Mouse (Mus musculus) adrenal gland, adult 2 months (tissue): ENCODE measurements around the gene Nr1h2. TPM values are rescaled to one million over a fixed set of nuclear protein-coding genes. Genes with fewer than 3 reads are reported as not detected.

ENCODE experiments used
- DNase-seq: peaks from one replicate; pipeline ENCODE4 v3.0.0; 2021
- polyA plus RNA-seq: library from polyadenylated mRNA; depleted of rRNA; stranded (reverse); fragments of >200 nt; gene quantifications from 2 replicates; pipeline ENCODE4 v1.2.3, GENCODE M21; 2012
- total RNA-seq, 2 experiments: library from RNA; stranded (reverse); gene quantifications; 2 replicates each; pipeline ENCODE4 v1.2.3; 2021

The Nr1h2 gene
- total and polyA plus RNA-seq, 3 experiments = 106 to 306 (median 125) TPM

DNA sequence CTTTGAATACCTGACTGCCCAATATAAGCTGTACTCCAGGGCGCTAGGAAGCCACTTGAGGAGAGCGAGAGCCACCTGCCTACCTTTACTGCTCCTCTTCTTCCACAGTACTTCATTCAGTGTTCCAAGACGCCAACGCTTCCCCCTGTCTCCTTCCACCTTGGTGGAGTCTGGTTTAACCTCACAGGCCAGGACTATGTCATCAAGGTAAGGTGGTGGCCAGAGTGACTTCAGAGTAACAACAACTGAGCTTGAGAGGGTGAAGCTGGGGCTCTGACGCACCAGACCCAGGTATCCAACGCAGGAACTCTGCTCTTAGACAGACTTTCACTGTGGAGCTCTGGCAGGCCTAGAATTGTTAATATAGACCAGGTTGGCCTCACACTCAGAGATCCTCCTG is 31.9 kb upstream of the Nr1h2 start:
- no peak for DNase-seq

GRCm38 (mm10) chr7:44584921-44585320 is 31.2 kb upstream of the Nr1h2 start:
- DNase-seq = no peak

GRCm38 (mm10) chr7:44584265-44584804 is 30.6 kb upstream of the Nr1h2 start:
- DNase-seq = no peak

DNA sequence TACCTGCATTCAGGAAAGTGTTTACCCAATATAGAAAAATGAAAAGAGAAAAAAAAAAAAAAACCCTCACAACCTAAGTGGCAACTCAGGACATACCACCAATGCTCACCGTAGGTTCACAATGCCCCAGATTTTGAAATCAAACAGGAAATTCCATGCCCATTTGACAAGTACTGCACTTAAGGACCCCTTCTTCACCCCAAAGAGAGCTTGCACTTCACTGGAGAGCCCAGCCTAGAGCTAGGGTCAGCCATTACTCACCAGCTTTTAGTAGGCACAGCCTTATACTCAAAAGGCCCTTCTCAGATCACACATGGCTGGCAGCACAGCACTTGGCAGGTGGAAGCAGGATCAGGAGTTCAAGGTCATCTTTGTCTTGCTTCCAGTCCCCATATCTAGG is 29.4 kb upstream of the Nr1h2 start:
- no peak for DNase-seq

DNA sequence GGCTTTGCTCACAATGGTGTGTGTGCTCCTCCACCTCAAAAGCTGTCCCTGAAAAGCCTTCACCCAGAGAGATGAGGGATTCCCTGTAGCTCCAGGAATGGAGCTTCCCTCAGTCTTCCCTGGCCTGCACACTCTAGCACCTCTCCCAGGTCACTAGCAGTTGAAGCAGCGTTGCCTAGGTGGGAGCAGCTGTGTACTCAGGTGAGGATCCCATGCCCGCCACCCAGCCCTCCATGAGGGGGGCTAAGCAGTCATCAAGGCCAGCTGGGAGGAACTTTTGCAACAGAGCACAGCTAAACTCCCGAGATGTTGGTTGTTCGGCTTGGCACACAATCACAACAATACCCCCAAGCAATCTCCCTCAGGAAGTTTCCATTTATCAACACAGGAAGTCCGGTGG is 29.0 kb upstream of the Nr1h2 start:
- no peak for DNase-seq

DNA sequence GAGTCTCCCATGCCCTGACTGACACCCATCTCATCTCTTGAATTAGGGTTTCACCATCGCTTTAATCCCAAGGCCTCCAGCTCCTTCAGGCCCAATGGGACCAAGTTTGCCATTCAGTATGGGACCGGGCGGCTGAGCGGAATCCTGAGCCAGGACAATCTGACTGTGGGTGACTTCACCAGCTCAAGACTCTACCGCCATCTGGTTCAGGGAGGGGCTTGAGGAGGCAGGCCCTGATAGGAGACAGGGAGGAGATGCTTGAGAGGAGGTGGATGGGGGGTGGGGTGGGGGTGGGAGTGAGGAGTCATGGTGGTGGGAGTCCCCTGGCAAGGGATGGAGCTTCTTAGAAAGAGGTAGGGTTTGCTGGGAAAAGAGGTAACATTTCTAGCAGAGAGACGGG is 27.9 kb upstream of the Nr1h2 start:
- DNase-seq = no peak

DNA sequence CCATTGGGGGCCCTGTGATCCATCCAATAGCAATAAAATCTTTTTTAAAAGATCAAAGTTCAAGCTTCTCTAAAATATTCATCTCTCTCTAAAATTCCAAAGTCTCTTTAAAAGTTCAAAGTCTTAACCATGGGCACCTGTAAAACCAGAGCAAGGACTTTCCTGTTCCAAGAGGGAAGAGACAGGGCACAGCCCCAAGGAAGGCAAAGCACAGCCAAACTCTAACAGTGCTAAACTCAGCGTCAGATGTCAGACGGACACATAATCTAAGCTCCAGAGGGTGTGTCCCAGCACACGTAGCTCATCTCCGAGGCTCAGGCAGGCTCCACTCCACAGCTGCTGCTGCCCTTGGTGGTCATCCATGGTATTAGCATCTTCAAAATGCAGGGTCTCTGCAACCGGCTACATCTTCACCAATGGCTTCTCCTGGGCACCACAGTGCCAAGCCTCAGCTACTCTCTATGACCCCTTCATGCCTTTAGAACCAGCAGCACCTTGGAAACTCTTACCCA is 22.6 kb upstream of the Nr1h2 start:
- no peak for DNase-seq

DNA sequence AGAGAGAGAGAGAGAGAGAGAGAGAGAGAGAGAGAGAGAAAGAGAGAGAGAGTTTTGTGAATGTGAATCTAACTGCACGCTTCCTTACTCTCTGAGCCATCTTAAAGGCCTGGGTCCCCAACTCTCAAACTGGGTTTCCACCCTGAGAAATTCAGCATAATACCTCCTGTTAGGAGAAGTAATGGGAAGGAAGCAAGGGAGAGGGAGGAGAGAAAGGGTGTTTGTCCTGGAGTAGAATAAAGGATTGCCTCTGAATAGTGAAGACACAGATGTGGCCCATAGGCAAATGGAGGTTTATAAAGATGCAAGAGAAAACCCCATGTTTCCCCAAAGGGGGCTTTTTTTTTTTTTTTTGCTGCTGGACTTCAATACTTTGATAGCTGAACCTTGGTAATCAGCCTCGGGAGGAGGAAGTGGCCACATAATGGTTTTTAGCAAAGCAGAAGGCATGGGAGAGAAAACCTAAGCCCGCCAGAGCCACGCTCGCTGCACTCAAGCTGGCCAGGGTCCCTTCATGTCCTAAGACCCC is 19.3 kb upstream of the Nr1h2 start:
- no peak for DNase-seq

DNA sequence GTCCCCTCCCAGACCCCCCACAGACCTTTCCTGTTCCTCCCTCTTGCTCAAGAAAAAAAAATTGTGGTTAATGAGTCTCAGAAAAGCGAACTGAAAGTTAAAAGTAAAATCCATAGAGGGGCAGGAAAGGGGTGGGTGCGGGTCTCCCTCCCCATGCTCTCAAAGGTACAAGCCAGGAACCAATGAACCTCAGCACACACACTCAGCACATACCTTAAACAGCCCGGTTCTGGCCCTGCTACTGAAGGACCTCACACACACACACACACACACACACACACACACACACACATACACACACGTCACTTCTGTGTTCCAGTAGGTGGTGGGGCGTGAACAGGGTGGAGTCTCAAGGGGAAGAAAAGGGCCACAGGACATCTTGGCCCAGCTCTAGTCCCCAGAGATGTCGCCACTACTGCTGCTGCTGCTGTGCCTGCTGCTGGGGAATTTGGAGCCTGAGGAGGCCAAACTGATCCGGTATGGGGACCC is 18.5 kb upstream of the Nr1h2 start, which contains the start of gene Napsa:
TSS of gene Napsa (plus strand) at position 168 of the 489 bp plus-strand sequence.
- DNase-seq = no peak

- no peak for DNase-seq
Observed at GRCm38 (mm10) chr7:44571811-44572210, 18.1 kb upstream of the Nr1h2 start.

- no peak for DNase-seq
Observed at GRCm38 (mm10) chr7:44570989-44571388, 17.2 kb upstream of the Nr1h2 start.

GRCm38 (mm10) chr7:44568803-44569202 is 15.1 kb upstream of the Nr1h2 start:
- DNase-seq = no peak

- DNase-seq = no peak
Observed at GRCm38 (mm10) chr7:44565414-44565813, 11.7 kb upstream of the Nr1h2 start.

- DNase-seq = no peak
Observed at GRCm38 (mm10) chr7:44564486-44564885, 10.7 kb upstream of the Nr1h2 start.

- DNase-seq = no peak
Observed at GRCm38 (mm10) chr7:44563284-44563683, 9.5 kb upstream of the Nr1h2 start.

DNA sequence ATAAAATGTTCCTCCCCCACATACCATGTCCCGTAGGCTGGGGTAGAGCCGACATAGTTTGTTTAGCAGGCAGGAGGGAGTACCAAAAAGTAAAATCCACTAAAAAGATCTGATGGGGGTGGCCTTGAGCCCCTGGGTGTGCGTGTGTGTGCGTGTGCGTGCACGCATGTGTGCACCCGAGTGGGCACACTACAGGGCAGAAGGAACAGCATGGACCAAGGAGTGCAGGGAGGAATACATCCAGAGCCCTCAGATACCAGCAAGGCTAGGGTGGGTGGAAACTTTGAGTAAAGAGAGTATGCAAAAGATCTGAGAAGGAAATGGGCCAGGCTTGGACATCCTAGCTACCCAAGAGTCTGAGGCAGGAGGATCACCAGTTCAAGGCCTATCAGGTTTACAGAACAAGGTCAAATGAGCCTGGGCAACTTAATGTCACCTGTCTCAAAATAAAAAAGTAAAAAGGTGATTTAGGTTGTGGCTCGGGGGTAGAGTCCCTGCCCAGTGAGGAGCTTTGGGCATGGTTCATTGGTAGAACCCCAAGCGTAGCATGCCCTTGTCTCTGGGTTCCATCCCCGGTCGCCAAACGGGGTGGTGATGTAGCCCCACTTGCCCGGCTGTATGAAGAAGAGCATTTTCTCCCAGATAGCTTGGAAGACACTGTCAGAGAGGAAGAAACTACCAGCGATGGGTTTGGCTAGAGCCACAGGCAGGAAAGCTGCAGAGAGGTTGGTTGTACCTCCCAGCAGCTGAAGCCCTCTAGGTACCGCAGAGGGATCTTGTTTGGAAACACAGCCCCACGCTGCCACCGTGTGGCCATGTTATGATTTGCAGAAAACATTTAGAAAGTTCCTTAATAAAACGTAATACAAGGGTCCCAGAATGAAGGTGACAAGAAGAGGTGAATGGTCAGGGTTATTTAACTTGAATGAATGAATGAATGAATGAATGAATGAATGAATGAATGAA is 7.0 kb upstream of the Nr1h2 start:
- DNase-seq = peak; percentile 66

- no peak for DNase-seq
Observed at GRCm38 (mm10) chr7:44557629-44558028, 3.9 kb upstream of the Nr1h2 start.

GRCm38 (mm10) chr7:44553196-44553764 is 471 bp downstream of the Nr1h2 start:
- peak; percentile 83 for DNase-seq

GRCm38 (mm10) chr7:44552141-44552908 is 1.4 kb downstream of the Nr1h2 start:
- DNase-seq = no peak

DNA sequence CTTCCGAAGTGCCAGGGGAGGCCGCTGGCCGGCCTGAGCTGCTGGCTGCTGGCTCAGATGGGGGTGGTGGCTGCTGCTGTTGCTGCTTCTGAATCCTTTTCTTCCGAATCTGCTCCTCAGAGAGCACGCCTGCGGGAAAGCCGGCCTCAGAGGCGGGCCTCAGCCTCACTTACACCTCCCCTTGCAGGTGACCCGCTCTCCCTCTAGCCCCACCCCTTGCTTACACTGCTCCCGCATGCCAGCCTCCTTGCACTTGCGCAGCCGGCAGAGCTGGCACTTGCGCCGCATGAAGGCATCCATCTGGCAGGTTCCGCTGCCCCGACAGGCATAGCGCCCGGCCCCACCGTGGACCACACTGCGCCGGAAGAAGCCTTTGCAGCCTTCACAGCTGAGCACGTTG is 2.0 kb downstream of the Nr1h2 start:
- no peak for DNase-seq

- no peak for DNase-seq
Observed at GRCm38 (mm10) chr7:44551301-44551700, 2.5 kb downstream of the Nr1h2 start.

GRCm38 (mm10) chr7:44550409-44550678 is 3.4 kb downstream of the Nr1h2 start:
- no peak for DNase-seq
